Mouse (Mus musculus): Measurements from ENCODE around the gene Nop53. TPM values are rescaled to one million over a fixed set of nuclear protein-coding genes. Genes with fewer than 3 reads are reported as not detected.

The Nop53 gene
- 100 to 1,000 TPM; 272 to 320 (median 288) TPM for polyA plus RNA-seq (2017; shearing (Covaris generic))

DNA sequence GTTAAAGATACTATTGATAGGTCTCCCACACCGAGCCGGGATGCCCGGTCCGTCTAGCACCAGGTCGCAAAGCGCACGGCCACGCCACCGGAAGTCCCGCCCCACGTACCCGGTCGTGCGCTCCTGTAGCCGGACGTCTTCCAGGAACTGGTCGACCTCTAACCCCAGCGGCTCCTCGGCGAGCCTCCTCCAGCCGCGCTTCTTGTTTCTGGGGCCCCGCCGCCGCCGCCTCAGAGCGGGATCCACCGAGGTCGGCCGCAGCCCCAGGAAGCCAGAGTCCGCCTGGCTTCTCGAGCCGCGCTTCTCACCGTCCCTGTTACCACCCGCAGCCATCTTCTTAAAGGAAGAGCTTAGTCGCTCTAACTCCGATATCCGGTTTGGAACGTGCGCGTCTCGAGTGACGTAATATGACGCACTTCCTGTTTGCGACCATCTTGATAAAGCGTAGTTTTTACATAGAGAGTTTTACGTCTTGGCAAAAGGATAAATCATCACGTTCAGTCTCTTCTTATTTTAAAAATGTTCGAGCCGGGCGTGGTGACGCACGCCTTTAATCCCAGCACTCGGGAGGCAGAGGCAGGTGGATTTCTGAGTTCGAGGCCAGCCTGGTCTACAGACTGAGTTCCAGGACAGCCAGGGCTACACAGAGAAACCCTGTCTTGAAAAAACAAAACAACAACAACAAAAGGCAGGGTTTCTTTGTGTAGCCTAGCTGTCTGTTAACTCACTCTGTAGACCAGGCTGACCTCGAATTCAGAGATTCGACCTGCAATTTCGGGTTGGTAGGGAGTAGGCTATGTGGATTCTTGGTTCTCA is at the start of gene Nop53:
Nop53 (minus strand) TSS at position 354 of the 816 bp plus-strand sequence.
- ATAC-seq, result peak; percentile 89

DNA sequence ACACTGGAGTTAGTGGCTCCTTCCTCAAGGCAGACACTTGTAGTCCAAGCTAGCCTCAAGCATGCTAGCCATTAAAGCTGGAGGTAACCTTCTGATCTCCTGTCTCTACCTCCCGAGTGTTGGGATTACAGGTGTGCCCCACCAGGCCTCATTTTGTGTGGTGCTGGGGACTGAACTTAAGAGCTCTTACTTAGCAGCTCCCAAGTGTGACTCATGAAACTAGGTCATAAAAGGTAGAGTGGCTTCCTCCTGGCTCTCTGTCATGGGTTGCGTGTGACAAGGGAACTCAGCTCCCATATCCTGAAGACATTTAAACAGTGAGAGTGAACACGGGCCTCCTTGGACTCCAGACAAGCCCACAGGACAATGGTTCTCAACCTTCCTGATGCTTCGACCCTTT is 47.9 kb upstream of the Nop53 start:
- no peak for ATAC-seq

DNA sequence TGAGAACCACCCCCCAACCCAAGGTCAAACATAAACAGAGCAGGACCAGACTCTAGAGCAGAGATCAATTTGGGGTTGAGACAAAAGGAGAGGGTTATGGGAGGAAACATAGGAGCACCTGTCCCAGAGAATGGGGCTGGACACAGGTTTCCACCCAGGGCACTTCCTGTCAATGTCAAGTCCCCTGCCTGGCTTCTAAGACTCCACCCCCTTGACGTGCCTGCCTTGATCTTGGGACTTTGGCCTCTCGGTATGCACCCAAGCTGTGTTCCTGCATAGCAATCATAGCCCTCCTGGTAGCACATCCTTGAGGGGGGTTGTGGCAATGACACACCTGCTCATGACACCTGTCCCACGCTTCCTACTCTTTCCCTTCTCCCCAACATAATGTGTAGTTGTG is 47.3 kb upstream of the Nop53 start:
- ATAC-seq, result no peak

DNA sequence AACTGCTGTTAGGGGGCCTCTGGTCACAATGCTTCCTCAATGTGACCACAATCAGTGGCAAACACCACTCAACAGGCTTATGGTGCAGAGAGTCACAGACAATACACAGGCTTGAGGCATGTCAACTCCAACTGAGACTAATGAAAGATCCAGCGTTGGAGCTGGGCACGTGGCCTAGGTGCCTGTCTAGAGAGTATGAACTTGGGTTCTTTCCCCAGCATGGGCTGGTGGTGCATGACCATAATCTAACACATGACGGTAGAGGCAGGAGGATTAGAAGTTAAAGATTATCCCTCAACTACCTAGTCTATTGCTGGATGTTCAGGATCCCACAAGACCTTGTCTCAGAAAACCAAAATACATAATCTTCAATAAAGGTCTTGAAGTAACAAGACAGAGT is 45.9 kb upstream of the Nop53 start:
- no peak for ATAC-seq

DNA sequence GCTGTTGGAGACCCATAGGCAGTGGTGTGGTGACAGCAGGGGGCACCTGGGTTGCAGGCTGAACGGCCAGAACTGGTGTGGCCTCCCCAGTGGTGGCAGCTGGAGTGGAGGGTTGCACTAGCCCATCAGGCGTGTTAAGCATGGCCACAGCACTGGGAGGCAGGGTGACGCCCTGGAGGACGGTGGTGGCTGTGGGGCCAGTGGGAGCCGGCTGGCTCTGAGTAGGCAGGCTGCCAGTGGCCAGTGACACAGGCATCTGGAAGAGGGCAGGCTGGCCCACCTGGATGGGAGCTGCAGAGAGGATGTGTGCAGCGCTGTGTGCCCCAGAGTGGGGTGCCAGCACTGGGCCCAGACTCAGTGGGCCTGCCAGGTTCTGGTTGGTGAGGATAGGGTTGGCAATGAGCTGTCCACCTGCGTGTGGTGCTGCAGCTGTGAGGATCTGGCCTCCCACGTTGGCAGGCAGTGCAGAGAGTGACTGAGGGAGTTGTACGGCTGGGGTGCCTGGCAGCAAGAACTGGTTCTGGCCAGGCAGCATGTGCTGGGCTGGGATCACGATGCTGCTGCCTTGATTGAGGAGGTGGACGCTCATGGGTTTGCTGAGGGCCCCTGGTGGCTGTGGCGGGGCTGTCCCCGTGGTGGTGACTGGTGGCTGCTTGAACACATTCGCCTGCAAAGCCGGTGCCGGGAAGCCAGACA is 41.9 kb upstream of the Nop53 start:
- no peak for ATAC-seq

DNA sequence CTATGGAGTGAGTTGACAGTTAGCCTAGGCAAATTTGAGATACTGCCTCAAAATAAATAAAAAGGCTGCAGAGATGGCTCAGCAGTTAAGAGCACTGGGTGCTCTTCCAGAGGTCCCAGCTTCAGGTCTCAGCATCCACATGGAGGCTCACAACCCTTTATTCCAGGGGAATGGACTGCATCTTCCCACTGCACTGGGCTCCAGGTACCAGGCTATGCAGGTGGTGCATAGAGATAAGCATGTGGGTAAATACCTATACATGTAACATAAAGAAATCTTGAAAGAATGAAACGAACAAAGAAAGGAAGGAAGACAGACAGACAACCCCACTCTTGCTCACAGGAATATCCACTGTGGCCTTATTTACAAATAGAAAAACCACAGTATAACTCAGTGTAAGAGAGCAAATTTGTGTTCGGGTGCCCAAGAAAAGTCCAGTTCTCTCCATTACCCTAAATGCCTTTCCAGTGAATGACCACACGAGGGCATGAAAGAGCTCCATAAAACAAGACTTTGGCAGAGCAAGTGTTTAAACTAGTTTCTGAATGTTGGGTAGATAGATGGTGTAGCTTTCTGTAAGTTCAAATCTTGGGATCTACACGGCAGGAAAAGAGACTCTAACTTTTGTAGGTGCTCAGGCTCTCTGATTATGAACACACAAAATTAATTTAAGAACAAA is 37.0 kb upstream of the Nop53 start:
- peak; percentile 79 for ATAC-seq

DNA sequence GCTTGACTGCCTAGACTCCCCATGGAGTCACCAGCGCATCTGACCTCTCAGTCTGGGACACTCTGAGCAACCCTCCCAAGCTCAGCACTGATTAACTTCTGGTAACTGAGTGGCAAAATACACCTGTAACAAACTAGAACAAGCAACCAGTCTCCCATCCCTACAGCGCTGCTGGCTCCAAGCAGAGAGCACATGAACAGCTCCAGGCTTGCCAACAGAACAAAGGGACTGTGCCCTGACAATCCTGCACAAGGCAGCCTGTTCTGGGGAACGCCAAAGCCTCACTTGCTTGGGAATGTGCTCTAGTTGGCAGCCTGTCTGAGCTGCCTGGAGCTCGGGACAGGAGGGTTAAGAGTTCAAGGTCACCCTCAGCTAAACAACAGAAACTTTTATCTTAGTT is 35.7 kb upstream of the Nop53 start:
- no peak for ATAC-seq

DNA sequence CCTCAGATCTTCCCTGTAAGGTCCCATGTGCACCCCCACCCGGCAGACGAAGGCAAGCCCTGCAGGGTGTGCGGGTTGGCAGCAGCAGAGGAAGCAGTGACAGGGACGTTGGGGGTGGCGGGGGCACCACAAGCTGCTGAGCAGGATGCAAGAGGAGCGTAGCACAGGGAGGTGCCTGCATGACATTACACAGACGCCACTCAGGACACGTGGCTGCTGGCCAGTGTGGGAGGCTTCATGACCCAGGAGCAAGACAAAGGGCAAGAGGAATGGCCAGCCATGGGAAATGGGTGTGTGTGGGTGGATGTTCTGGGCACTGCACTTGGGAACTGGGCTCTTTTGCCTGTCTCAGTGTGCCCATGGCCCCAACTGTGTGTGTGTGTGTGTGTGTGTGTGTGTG is 34.4 kb upstream of the Nop53 start:
- ATAC-seq, result no peak

DNA sequence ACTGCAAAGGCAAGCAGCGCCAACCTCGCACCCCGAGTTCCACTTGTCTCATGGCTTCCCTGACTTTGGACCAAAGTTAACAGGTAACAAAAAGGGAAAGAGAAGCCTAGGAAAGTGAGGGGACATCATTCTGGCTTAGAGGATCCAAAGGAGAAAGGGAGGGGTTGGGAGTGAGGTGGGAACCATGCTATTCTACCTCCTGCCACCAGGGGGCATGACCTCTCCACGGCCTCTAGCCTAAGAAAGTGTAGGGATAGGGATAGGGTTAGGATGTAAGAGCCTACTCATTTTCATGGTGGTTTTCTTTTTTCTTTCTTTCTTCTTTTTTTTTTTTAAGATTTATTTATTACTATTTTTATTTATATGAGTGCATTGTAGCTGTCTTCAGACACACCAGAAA is 30.0 kb upstream of the Nop53 start:
- ATAC-seq, result peak; percentile 58

DNA sequence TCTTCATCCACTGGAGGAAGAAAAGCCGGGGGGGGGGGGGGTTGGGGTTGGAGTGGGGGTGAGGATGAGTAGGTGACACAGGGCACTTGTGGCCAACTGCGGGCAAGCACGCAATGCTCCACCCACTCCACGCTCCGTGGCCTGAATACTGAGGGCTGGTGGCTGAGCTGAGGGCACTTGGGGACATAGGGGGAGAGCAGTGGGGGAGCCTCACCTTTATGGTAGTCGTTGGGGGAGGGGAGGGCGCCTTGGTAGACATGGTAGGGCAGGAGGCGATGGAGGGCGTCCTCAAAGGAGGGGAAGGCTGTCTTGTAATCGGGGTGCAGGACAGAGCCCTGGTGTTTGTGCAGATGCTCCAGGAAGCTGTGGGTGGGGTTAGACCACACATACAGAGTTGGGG is 29.6 kb upstream of the Nop53 start:
- ATAC-seq, result no peak

DNA sequence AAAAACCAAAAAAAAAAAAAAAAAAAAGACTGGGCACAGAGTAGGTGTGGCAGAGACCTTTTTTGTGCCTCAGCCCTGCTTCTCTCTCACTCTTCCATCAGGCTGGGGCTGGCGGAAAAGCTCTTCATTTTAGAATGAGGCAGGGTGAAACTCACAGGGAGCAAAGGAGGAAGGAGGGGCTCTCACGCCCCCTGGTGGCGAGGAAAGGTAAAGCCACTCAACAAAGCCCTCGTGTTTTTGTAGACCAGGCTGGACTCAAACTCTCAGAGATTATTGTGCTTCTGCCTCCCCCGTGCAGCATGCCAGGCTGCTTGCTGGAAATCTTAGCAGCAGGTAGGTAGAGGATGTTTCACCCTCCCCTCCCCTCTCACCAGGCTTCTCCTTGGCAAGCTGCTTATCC is 28.8 kb upstream of the Nop53 start:
- peak; percentile 64 for ATAC-seq

DNA sequence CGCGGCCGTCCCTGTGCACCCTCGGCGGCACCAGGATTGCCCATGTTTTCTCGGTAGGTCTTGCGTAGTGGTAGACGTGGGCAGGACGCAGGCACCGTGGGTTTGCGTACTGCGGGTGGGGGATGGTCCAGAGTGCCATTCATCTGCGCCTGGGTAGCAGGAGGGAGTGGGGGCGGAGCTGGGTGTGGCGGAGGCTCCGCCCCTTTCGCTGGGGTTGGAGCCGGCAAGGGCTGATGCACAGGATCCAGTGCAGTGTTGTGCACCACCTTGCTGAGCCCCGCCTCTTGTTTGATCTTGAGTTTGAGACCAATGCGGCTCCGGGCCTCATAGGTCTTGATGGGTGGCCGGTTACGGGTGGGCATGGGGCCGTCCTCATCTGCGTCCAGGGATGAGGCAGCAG is 26.4 kb upstream of the Nop53 start:
- ATAC-seq, result no peak

DNA sequence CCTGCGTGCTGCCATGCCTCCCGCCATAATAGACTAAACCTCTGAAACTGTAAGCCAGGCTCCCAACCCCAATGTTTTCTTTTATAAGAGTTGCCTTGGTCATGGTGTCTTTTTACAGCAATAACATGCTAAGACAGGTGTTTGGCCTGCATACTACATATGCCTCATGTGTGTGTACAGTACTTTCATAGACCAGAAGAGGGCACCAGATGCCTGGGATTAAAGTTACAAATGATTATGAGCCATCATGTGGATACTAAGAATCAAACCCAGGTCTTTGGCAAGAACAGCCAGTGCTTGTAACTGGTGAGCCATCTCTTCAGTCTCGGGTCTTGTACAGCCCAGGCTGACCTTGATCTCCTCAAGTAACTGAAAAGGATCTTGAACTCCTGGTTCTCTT is 23.8 kb upstream of the Nop53 start:
- ATAC-seq, result no peak

DNA sequence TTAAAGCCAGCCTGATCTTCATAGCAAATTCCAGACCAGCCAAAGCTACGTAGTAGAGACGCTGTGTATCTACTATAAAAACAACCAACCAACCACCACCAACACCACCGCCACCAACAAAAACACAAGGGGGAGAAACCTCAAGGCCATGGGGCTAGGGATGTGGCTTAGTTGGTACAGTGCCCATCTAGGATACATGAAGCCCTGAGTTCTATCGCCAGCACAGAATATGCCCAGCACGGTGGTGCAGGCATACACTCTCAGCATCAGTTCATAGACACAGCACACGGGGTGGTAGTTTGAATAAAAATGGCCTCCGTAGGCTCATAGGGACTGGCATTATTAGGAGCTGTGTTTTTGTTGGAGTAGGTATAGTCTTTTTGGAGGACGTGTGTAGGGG is 22.4 kb upstream of the Nop53 start:
- no peak for ATAC-seq

DNA sequence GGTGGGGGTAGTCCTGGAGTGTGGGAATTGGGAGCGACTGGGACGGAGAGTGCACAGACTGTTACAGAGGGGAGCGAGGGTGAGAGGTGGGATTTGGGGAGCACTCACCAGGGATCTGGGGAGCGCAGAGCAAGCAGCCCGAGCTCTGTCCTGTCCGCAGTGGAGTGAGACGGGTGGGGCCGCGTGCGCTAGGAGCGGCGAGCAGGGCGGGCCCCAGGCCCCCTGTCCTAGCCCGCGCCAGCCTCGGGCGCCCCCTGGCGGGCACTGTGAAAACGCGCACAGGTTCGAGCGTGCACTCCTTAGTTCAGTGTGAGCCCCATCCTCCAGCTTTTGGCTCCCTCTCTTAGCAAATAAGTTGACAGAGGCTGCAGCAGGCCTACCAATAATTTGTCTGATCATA is 21.4 kb upstream of the Nop53 start, which contains the start of gene Ehd2:
Ehd2 (minus strand) TSS at position 256 of the 400 bp plus-strand sequence.
- peak; percentile 50 for ATAC-seq

DNA sequence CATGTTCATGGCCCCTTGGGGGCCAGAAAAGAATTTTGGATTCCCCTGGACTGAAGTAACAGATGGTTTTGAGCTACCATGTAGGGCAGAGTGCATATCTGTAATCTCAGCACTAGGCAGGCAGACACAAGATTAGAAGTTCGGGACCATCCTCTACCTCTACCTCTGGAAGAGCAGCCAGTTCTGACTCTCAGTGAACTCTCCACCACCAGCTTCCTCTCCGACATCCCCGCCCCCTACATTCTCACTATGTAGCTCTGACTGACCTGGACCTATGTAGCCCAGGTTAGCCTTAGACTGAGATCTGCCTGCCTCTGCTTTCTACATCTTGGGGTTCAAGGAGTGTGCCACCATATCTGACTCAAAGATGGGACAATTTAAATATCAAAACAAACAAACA is 20.6 kb upstream of the Nop53 start:
- ATAC-seq, result no peak

DNA sequence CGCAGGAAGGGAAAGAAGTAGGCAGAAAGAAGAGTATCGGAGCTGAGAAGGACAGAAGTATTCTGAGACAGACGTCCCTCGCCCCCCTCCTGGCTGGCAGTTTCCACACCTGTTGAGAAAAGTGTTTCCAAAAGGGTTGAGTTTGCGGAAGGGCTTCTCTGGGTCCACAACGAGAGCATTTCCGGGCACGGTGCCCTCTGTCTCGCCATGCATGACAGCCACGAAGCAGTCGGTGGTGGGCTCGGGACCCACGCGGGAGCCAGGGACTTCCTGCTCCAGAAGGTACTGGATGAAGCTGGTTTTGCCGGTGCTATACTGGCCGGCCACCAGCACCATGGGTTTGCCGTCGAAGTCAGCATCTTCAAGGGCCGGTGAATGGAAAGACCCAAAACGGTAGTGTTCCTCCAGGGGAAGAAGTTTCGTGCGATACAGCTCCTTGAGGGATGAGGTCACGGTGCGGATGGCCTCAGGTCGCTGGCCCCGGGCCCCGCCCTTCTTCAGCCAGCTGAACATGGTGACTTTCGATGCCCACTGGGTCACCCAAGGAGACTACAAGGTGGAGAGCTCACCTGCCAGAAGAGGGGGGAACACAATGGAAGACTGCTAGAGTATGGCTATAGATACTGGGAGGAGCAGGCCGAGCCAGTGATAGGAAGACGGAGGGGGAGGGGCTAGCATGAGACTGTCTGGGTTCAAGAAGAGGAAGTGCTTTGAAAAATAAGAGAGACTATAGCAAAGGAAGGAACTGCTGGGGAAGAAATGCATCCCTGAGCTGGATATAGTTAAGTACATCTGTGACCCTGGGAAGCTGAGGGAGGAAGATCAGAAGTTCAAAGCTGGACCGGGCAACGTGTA is 18.2 kb upstream of the Nop53 start:
- ATAC-seq, result no peak

DNA sequence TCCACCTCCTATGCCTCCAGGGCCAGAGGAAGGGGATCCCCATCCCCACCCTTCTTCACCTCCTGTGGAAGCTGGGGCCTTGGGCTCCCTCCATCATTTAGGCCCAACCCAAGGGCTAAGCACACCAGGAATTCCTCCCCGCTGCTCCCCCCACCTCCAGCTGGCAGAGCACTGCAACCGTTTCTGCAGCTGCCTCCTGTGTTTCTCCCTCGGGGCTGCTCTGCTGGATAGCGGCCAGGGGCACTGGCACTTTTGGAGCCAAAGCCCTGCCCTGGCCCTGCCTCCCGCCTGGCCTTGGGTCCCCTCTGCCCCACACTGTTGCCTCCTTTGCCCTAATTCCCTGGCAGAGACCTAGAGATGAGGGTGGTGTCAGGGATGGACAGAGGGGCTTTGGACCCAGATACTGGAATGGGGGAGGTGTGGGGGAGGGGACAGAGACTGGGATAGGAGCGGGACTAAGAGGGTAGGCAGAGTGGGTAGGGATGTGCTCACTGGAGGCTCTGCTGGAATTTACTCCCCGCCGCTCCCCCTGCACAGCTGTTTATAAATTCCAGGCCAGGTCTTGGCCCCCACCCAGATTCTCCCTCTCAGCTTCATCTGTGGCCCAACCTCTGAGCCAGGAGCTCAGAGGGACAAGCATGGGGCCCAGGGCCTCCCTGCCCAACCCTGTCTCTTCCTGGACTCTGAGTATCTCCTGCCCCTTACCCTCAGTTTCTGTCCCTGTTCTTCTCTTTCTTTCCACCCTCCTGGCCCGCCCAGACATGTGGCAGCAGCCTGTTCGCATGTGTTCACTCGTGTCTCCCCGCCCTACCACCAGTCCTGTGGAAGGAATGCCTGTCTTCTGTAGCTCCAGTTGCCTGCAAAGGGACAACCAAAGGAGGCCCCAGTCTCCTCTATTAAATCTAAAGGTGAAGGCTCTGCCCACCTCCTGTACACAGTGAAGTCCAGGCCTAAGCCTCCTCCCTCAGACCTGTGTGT is 16.7 kb upstream of the Nop53 start:
- no peak for ATAC-seq

DNA sequence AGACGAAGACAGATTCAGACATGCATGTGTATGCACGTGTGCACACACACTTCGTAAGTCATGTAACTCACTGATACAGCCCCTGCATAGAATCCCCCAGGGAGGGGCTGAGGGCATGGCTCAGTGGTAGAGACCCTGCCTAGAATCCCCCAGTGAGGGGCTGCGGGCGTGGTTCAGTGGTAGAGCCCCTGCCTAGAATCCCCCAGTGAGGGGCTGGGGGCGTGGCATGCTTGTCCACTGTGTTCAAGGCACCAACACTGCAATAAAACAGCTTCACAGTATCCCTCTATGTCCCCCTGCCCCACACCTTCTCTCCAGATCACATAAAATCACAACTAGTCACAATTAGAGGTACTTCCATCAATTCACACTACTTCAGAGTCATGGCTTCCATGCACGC is 15.9 kb upstream of the Nop53 start:
- no peak for ATAC-seq

DNA sequence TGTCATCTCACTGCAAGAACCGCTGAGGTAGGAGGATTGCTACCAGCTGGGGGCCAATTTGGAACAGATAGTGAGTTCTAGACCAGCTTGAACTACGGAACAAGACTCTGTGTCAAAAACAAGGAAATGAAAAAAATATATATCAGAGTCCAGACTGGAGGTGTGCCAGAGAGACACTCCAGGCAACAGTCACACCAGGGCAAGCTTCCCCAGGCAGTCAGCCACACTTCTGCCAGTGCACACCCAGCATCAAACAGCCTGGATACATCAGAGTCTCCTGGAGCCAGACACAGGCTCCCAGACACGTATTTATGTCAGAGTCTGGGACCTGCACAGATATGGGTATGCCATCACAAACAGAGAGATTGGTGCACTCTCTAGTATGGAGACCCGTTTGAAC is 15.4 kb upstream of the Nop53 start:
- ATAC-seq, result no peak

DNA sequence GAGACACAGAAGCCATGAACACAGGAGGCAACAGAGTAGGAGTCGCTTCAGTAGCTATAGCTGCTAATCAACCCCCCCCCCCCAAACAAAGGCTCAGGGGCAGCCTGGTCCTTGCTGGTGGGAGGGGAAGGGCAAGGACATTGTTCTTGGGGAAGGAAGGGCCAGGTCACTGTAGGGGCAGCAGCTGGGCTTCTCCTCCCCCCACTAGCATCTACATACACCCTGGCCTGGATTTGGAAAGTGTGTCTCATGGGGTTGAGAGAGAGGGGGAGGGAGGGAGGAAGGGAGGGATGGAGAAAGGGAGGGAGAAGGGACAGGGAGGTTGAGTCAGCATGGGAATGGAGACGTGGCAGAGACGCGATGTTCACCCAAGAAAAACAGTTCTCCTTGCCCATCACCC is 14.8 kb upstream of the Nop53 start:
- ATAC-seq, result no peak

Measured in inflammation-experienced regulatory T-cells, adult 6 months (primary cell).